Mouse (Mus musculus) embryonic facial prominence, embryonic 11.5 days (tissue): ENCODE measurements around the gene Nutf2-ps1. TPM values are rescaled to one million over a fixed set of nuclear protein-coding genes. Genes with fewer than 3 reads are reported as not detected.

Experiments
- ATAC-seq: fragments of 200-750 bp; cut with Nextera tagmentation; replicated peaks from 2 replicates; pipeline ENCODE4 v1.8.0; 2017; ENCODE audit warnings: low read depth; ENCODE audit not compliant: insufficient number of reproducible peaks, low FRiP score, low TSS enrichment
- DNase-seq: peaks from one replicate; pipeline ENCODE4 v3.0.0-alpha.2; 2015; ENCODE audit warnings: low spot score
- H3K27ac ChIP-seq: fragments of 300-500 bp; sonication (generic); replicated peaks from 2 replicates; pipeline ENCODE4 v1.5.1; 2014; ENCODE audit warnings: mild to moderate bottlenecking, low read depth, low read length, control low read depth
- H3K27me3 ChIP-seq: fragments of 300-500 bp; sonication (generic); 2 replicates; pipeline ENCODE4 v1.6.1; 2014; ENCODE audit warnings: mild to moderate bottlenecking, low read length, moderate library complexity, mixed read lengths; ENCODE audit not compliant: control insufficient read depth, insufficient read depth
- H3K36me3 ChIP-seq: fragments of 300-500 bp; sonication (generic); replicated peaks from 2 replicates; pipeline ENCODE4 v1.6.1; 2014; ENCODE audit warnings: low read depth, mild to moderate bottlenecking, low read length, moderate library complexity, mixed read lengths; ENCODE audit not compliant: control insufficient read depth, insufficient read depth
- H3K4me1 ChIP-seq: fragments of 300-500 bp; sonication (generic); 2 replicates; pipeline ENCODE4 v1.6.1; 2014; ENCODE audit warnings: low read length, mixed read lengths; ENCODE audit not compliant: control insufficient read depth, insufficient read depth
- H3K4me2 ChIP-seq: fragments of 300-500 bp; sonication (generic); 2 replicates; pipeline ENCODE4 v1.6.1; 2014; ENCODE audit warnings: low read depth, mild to moderate bottlenecking, control low read depth, low read length, moderate library complexity
- H3K4me3 ChIP-seq: fragments of 300-500 bp; sonication (generic); 2 replicates; pipeline ENCODE4 v1.5.1; 2014; ENCODE audit warnings: low read depth, low read length, control low read depth
- H3K9ac ChIP-seq: fragments of 300-500 bp; sonication (generic); replicated peaks from 2 replicates; pipeline ENCODE4 v1.6.1; 2014; ENCODE audit warnings: mild to moderate bottlenecking, control low read depth, low read length
- H3K9me3 ChIP-seq: fragments of 300-500 bp; sonication (generic); replicated peaks from 2 replicates; pipeline ENCODE4 v1.6.1; 2016; ENCODE audit warnings: mild to moderate bottlenecking, low read length, inconsistent platforms, mixed read lengths; ENCODE audit not compliant: control insufficient read depth
- WGBS: fragments of 180-500 bp; shearing (Covaris S2); extraction: QIAGEN DNeasy Blood & Tissue Kit; methylation state at CpG from one replicate; pipeline ENCODE4 v1.1.7; 2014; 5-methylcytosine and 5-hydroxymethylcytosine counted together
- polyA plus RNA-seq: library from polyadenylated mRNA; unstranded; fragments of >200 nt; fragmentation: Nextera tagmentation; extraction: Ambion mirVana; gene quantifications from 2 replicates; pipeline ENCODE4 v1.2.1, GENCODE M21; 2014

Nutf2-ps1 gene
- polyA plus RNA-seq, 1 experiment from 2014 or later, result 549 TPM

- H3K36me3 ChIP-seq, result no peaks in the 10 kb centered on the region
- H3K4me1 ChIP-seq, result no peaks in the 10 kb centered on the region
- no peak for DNase-seq
- H3K27ac ChIP-seq, result no peak overlapping the region
- H3K9ac ChIP-seq, result no peak overlapping the region
- H3K27me3 ChIP-seq, result no peaks in the 10 kb centered on the region
- no peak overlapping the region for H3K4me3 ChIP-seq
- H3K9me3 ChIP-seq, result no peaks in the 10 kb centered on the region
- 85% methylated on average over 7 of the region's 7 CpGs for WGBS
- no peak for ATAC-seq
- H3K4me2 ChIP-seq, result no peak overlapping the region
Measured at GRCm38 (mm10) chr19:53574546-53574945, 14.3 kb downstream of the Nutf2-ps1 start.

DNA sequence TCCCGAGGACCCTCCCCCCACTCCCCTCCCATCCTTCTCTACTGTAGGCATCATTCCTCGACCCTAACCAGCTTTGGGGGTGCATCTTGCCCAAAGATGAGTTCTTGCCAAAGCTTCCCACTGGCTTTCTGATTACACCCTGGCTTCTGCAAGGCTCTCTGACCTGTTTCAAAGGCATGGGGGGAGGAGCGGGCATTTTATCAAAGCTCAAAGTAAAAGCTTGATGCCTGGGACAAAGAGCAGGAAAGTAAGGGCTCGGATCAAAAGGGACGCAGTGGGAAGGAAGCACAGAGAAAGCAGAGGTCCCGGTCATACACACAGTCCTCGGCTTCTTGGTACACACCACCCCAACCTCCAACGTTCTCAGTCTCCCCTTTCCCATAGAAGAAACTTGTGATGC, 14.7 kb downstream of the Nutf2-ps1 start:
- Histone ChIP-seq H3K9me3 (no peaks in the 10 kb centered on the region), H3K9ac (no peak overlapping the region), H3K4me1 (no peaks in the 10 kb centered on the region), H3K27me3 (no peaks in the 10 kb centered on the region), H3K27ac (no peak overlapping the region), H3K4me3 (no peak overlapping the region), H3K36me3 (no peaks in the 10 kb centered on the region), H3K4me2 (no peak overlapping the region)
- no peak for DNase-seq
- WGBS, result 62% methylated on average over 8 of the region's 8 CpGs
- ATAC-seq, result no peak

DNA sequence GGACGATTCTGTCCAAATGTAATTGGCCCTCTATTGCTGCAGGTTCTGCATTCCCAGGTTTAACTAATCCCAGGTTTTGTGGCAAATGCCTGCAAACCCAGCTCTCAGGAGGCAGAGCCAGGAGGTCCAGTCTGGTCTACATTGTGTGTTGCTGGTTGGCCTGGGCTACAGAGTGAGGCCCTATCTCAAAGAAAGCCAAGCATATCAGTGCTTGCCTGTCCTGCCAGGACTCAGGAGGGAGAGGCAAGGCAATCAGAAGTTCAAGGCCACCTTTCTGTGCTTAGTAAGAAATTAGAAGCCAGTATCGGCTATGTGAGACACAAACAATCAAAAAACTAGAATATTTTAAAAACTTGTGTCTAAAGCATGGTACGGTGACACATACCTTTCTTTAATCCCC, 15.7 kb downstream of the Nutf2-ps1 start:
- no peak for ATAC-seq
- Histone ChIP-seq H3K9me3 (no peaks in the 10 kb centered on the region), H3K4me3 (no peak overlapping the region), H3K27me3 (no peaks in the 10 kb centered on the region), H3K27ac (no peak overlapping the region), H3K36me3 (no peaks in the 10 kb centered on the region), H3K4me1 (no peaks in the 10 kb centered on the region), H3K9ac (no peak overlapping the region), H3K4me2 (no peak overlapping the region)
- DNase-seq, result no peak
- WGBS, result 90% methylated on average over 3 of the region's 3 CpGs

DNA sequence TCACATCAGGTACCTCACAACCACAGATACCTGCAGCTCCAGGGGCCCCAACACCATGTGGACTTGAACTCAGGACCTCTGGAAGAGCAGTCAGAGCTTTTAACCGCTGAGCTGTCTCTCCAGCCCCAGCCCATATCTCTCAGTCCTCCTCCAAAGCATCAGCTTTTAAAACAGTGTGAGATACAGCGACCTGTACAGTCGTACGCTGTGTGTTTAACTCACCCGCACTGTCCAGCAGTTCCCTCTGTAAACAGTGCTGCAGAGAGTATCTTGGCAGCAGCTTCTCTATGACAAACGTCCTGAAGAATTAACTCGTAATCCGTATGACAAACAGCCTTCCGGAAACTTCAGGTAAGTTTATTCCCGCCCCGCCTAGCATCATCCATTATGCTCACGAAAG, 16.3 kb downstream of the Nutf2-ps1 start:
- no peaks in the 10 kb centered on the region for H3K4me1 ChIP-seq
- H3K4me3 ChIP-seq, result no peak overlapping the region
- H3K27me3 ChIP-seq, result no peaks in the 10 kb centered on the region
- no peak overlapping the region for H3K9ac ChIP-seq
- no peak for DNase-seq
- H3K27ac ChIP-seq, result no peak overlapping the region
- no peak for ATAC-seq
- 84% methylated on average over 12 of the region's 12 CpGs for WGBS
- no peaks in the 10 kb centered on the region for H3K9me3 ChIP-seq
- H3K36me3 ChIP-seq, result no peaks in the 10 kb centered on the region
- H3K4me2 ChIP-seq, result no peak overlapping the region

DNA sequence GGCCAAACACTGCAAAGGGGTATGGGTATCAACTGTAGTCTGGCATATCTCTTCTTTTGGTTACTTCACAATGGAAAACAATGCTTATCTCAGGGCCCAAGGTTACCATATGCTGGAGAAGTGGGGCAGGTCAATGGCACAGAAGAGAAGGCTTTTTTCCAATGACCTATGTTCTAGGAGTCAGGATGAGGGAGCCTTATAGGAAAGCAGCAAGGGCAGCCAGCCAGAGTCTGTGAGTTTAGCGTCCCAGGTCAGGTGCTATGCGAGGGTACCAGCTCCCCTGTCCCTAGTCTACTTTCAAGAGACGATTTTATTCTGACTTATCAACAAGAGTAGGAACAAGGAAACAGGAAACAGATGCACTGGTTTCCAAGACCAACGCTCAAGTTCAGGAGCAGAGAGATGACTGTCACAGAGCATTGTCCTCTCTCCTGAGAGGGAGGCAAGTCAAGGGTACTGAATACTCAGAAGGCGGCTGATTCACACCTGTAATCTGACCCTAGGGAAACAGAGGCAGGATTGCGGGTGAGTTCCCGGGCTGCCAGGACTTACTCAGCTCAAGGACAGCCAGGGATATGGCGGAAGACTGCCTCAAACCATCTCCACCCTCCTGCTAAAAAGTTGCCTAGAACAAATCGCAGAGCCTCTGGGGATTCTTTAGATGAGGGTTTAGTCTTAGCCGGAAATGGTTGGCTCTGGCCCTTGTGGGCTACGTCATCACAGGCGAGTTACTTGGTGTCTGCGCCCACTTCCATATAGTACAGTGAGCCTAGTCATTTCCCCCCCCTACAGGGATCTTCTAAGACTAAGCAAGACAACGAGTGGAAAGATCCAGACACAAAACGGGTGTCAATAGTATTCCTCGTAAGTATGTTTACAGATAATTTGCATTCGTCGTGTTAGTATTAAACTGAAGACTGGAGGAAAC, 17.1 kb downstream of the Nutf2-ps1 start:
- Histone ChIP-seq H3K9ac (no peak overlapping the region), H3K27me3 (no peaks in the 10 kb centered on the region), H3K27ac (no peak overlapping the region), H3K4me3 (no peak overlapping the region), H3K4me2 (no peak overlapping the region), H3K4me1 (no peaks in the 10 kb centered on the region), H3K9me3 (no peaks in the 10 kb centered on the region), H3K36me3 (no peaks in the 10 kb centered on the region)
- WGBS, result 76% methylated on average over 18 of the region's 18 CpGs
- no peak for ATAC-seq
- no peak for DNase-seq

DNA sequence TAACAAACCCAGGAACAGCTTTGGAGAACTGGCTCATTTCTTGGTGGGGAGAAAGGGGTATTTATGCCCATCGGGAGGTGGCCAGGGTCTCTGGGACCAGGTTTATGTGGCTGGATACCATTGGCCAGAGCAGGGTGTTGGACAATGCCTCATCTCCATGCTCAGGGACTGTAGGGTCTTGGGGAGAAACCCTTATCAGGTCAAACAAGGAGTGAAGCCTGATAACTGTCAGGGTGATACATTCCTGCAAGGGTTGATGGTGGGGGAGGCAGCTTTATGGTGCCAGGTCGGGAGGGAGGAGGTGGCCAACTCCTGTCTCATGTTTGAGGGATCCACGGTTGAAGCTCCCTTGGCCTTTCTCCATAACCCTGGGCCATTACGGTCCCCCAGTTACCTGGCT, 17.8 kb downstream of the Nutf2-ps1 start:
- Histone ChIP-seq H3K27me3 (no peaks in the 10 kb centered on the region), H3K36me3 (no peaks in the 10 kb centered on the region), H3K27ac (no peak overlapping the region), H3K4me1 (no peaks in the 10 kb centered on the region), H3K4me2 (no peak overlapping the region), H3K9ac (no peak overlapping the region), H3K4me3 (no peak overlapping the region), H3K9me3 (no peaks in the 10 kb centered on the region)
- DNase-seq, result no peak
- 87% methylated on average over 4 of the region's 4 CpGs for WGBS
- no peak for ATAC-seq

- H3K36me3 ChIP-seq, result no peaks in the 10 kb centered on the region
- no peaks in the 10 kb centered on the region for H3K4me1 ChIP-seq
- ATAC-seq (no peak), DNase-seq (no peak)
- no peak overlapping the region for H3K4me2 ChIP-seq
- H3K27ac ChIP-seq, result no peak overlapping the region
- no peak overlapping the region for H3K9ac ChIP-seq
- WGBS, result 76% methylated on average over 3 of the region's 3 CpGs
- H3K9me3 ChIP-seq, result no peaks in the 10 kb centered on the region
- H3K27me3 ChIP-seq, result no peaks in the 10 kb centered on the region
- H3K4me3 ChIP-seq, result no peak overlapping the region
Measured at GRCm38 (mm10) chr19:53568553-53568952, 20.3 kb downstream of the Nutf2-ps1 start.

- H3K36me3 ChIP-seq, result no peaks in the 10 kb centered on the region
- H3K4me1 ChIP-seq, result no peaks in the 10 kb centered on the region
- WGBS, result 22% methylated on average over 10 of the region's 11 CpGs
- DNase-seq (peak; percentile 38), ATAC-seq (no peak)
- no peak overlapping the region for H3K4me2 ChIP-seq
- H3K4me3 ChIP-seq, result no peak overlapping the region
- H3K9ac ChIP-seq, result no peak overlapping the region
- H3K27ac ChIP-seq, result no peak overlapping the region
- no peaks in the 10 kb centered on the region for H3K27me3 ChIP-seq
- no peaks in the 10 kb centered on the region for H3K9me3 ChIP-seq
Measured at GRCm38 (mm10) chr19:53567864-53568263, 21.0 kb downstream of the Nutf2-ps1 start.
